Mouse (Mus musculus): ENCODE measurements around the gene Mapk8ip1. TPM values are rescaled to one million over a fixed set of nuclear protein-coding genes. Genes with fewer than 3 reads are reported as not detected.

Gene Mapk8ip1
- polyA plus RNA-seq, 1 experiment from 2014 or later, result 37.1 TPM

- H3K9me3 ChIP-seq, result no peaks in the 10 kb centered on the region
- H3K36me3 ChIP-seq (replicated peaks), result no peaks in the 10 kb centered on the region
- no peak overlapping the region for H3K27ac ChIP-seq (replicated peaks)
- 88% methylated on average over 3 of the region's 3 CpGs for WGBS
- no peak for DNase-seq (ENCODE audit: low spot score)
- H3K4me1 ChIP-seq, result peaks cover 54% of the 10 kb centered on the region
- H3K4me3 ChIP-seq, result no peak overlapping the region
- H3K27me3 ChIP-seq (replicated peaks; ENCODE audit: low read depth, poor library complexity, severe bottlenecking), result peaks cover 26% of the 10 kb centered on the region
Observed at GRCm38 (mm10) chr2:92395535-92395934, 5.5 kb downstream of the Mapk8ip1 start.

- 3% methylated on average over 26 of the region's 26 CpGs for WGBS
- peak overlapping the region; percentile 88 for H3K27ac ChIP-seq (replicated peaks)
- H3K27me3 ChIP-seq (replicated peaks; ENCODE audit: low read depth, poor library complexity, severe bottlenecking), result peaks cover 14% of the 10 kb centered on the region; the same call in 1 of the 2 replicates
- H3K9me3 ChIP-seq, result no peaks in the 10 kb centered on the region
- peaks cover 3% of the 10 kb centered on the region for H3K36me3 ChIP-seq (replicated peaks)
- H3K4me3 ChIP-seq, result peak overlapping the region; percentile 64
- peak; percentile 89 for DNase-seq (ENCODE audit: low spot score)
- H3K4me1 ChIP-seq, result peaks cover 75% of the 10 kb centered on the region
Observed at GRCm38 (mm10) chr2:92392318-92393264, 8.5 kb downstream of the Mapk8ip1 start.

GRCm38 (mm10) chr2:92391703-92392317 is 9.3 kb downstream of the Mapk8ip1 start:
- Histone ChIP-seq H3K36me3 (replicated peaks) (peaks cover 10% of the 10 kb centered on the region), H3K4me3 (peak overlapping the region; percentile 64), H3K4me1 (peaks cover 69% of the 10 kb centered on the region), H3K9me3 (no peaks in the 10 kb centered on the region), H3K27me3 (replicated peaks; ENCODE audit: low read depth, poor library complexity, severe bottlenecking) (peaks cover 15% of the 10 kb centered on the region; the same call in 1 of the 2 replicates), H3K27ac (replicated peaks) (peak overlapping the region; percentile 88)
- WGBS, result 30% methylated on average over 11 of the region's 11 CpGs
- no peak for DNase-seq (ENCODE audit: low spot score)

GRCm38 (mm10) chr2:92391116-92391515 is 9.9 kb downstream of the Mapk8ip1 start:
- 84% methylated on average over 8 of the region's 8 CpGs for WGBS
- H3K9me3 ChIP-seq, result no peaks in the 10 kb centered on the region
- peak overlapping the region; percentile 88; the same call in 1 of the 2 replicates for H3K27ac ChIP-seq (replicated peaks)
- peaks cover 17% of the 10 kb centered on the region for H3K36me3 ChIP-seq (replicated peaks)
- H3K4me3 ChIP-seq, result peak overlapping the region; percentile 64
- no peak for DNase-seq (ENCODE audit: low spot score)
- peaks cover 15% of the 10 kb centered on the region; the same call in 1 of the 2 replicates for H3K27me3 ChIP-seq (replicated peaks; ENCODE audit: low read depth, poor library complexity, severe bottlenecking)
- peaks cover 68% of the 10 kb centered on the region for H3K4me1 ChIP-seq

GRCm38 (mm10) chr2:92390206-92390930 is 10.7 kb downstream of the Mapk8ip1 start:
- Histone ChIP-seq H3K4me3 (peak overlapping the region; percentile 17; the same call in 1 of the 2 replicates), H3K27me3 (replicated peaks; ENCODE audit: low read depth, poor library complexity, severe bottlenecking) (peaks cover 15% of the 10 kb centered on the region; the same call in 1 of the 2 replicates), H3K4me1 (peaks cover 68% of the 10 kb centered on the region), H3K36me3 (replicated peaks) (peaks cover 25% of the 10 kb centered on the region), H3K27ac (replicated peaks) (peak overlapping the region; percentile 89), H3K9me3 (no peaks in the 10 kb centered on the region)
- DNase-seq (ENCODE audit: low spot score), result no peak
- WGBS, result 84% methylated on average over 6 of the region's 6 CpGs

GRCm38 (mm10) chr2:92389645-92390044 is 11.4 kb downstream of the Mapk8ip1 start:
- no peaks in the 10 kb centered on the region for H3K9me3 ChIP-seq
- no peak for DNase-seq (ENCODE audit: low spot score)
- H3K36me3 ChIP-seq (replicated peaks), result peaks cover 32% of the 10 kb centered on the region
- H3K4me3 ChIP-seq, result peak overlapping the region; percentile 80
- WGBS, result 4% methylated on average over 10 of the region's 10 CpGs
- H3K27me3 ChIP-seq (replicated peaks; ENCODE audit: low read depth, poor library complexity, severe bottlenecking), result peaks cover 15% of the 10 kb centered on the region; the same call in 1 of the 2 replicates
- peak overlapping the region; percentile 89 for H3K27ac ChIP-seq (replicated peaks)
- peaks cover 68% of the 10 kb centered on the region for H3K4me1 ChIP-seq

GRCm38 (mm10) chr2:92388891-92389641 is 12.0 kb downstream of the Mapk8ip1 start:
- Histone ChIP-seq H3K27ac (replicated peaks) (peak overlapping the region; percentile 89), H3K9me3 (no peaks in the 10 kb centered on the region), H3K4me3 (peak overlapping the region; percentile 80), H3K36me3 (replicated peaks) (peaks cover 38% of the 10 kb centered on the region), H3K27me3 (replicated peaks; ENCODE audit: low read depth, poor library complexity, severe bottlenecking) (peaks cover 15% of the 10 kb centered on the region; the same call in 1 of the 2 replicates), H3K4me1 (peaks cover 63% of the 10 kb centered on the region)
- under 1% methylated on average over 62 of the region's 62 CpGs for WGBS
- peak; percentile 97 for DNase-seq (ENCODE audit: low spot score)

- H3K36me3 ChIP-seq (replicated peaks), result peaks cover 48% of the 10 kb centered on the region
Observed at GRCm38 (mm10) chr2:92388081-92388517, 13.0 kb downstream of the Mapk8ip1 start.

GRCm38 (mm10) chr2:92387646-92388045 is 13.4 kb downstream of the Mapk8ip1 start:
- 85% methylated on average over 4 of the region's 4 CpGs for WGBS
- no peaks in the 10 kb centered on the region for H3K9me3 ChIP-seq
- peak overlapping the region; percentile 80; the same call in 1 of the 2 replicates for H3K4me3 ChIP-seq
- DNase-seq (ENCODE audit: low spot score), result no peak
- peaks cover 3% of the 10 kb centered on the region; the same call in 1 of the 2 replicates for H3K27me3 ChIP-seq (replicated peaks; ENCODE audit: low read depth, poor library complexity, severe bottlenecking)
- no peak overlapping the region for H3K27ac ChIP-seq (replicated peaks)
- H3K36me3 ChIP-seq (replicated peaks), result peaks cover 52% of the 10 kb centered on the region
- peaks cover 52% of the 10 kb centered on the region for H3K4me1 ChIP-seq

More at GRCm38 (mm10) chr2:92388081-92388517, 13.0 kb downstream of the Mapk8ip1 start:
- H3K27me3 ChIP-seq (replicated peaks; ENCODE audit: low read depth, poor library complexity, severe bottlenecking), result peaks cover 6% of the 10 kb centered on the region; the same call in 1 of the 2 replicates
- 68% methylated on average over 3 of the region's 3 CpGs for WGBS
- peak overlapping the region; percentile 89 for H3K27ac ChIP-seq (replicated peaks)
- peak overlapping the region; percentile 80 for H3K4me3 ChIP-seq
- no peaks in the 10 kb centered on the region for H3K9me3 ChIP-seq
- peaks cover 57% of the 10 kb centered on the region for H3K4me1 ChIP-seq
- no peak for DNase-seq (ENCODE audit: low spot score)

GRCm38 (mm10) chr2:92386821-92387570 is 14.1 kb downstream of the Mapk8ip1 start:
- H3K27me3 ChIP-seq (replicated peaks; ENCODE audit: low read depth, poor library complexity, severe bottlenecking), result peaks cover 3% of the 10 kb centered on the region; the same call in 1 of the 2 replicates
- no peak overlapping the region for H3K27ac ChIP-seq (replicated peaks)
- H3K36me3 ChIP-seq (replicated peaks), result peaks cover 59% of the 10 kb centered on the region
- H3K4me3 ChIP-seq, result no peak overlapping the region
- WGBS, result 90% methylated on average over 30 of the region's 30 CpGs
- no peaks in the 10 kb centered on the region for H3K9me3 ChIP-seq
- no peak for DNase-seq (ENCODE audit: low spot score)
- peaks cover 46% of the 10 kb centered on the region for H3K4me1 ChIP-seq

All from embryonic facial prominence, embryonic 10.5 days (tissue).